Mouse (Mus musculus) CH12.LX (cell line): ENCODE results near the gene Phlda1. TPM values are rescaled to one million over a fixed set of nuclear protein-coding genes. Genes with fewer than 3 reads are reported as not detected.

Experiments used
- DNase-seq: peaks from one replicate; pipeline ENCODE4 v3.0.0-alpha.2; 2013; ENCODE audit errors: extremely low read depth
- H3K27ac ChIP-seq: 2 replicates; pipeline ENCODE4 v1.5.1; 2012; ENCODE audit warnings: low read depth, mild to moderate bottlenecking, control low read depth, moderate library complexity; ENCODE audit not compliant: insufficient read depth
- H3K27me3 ChIP-seq: replicated peaks from 2 replicates; pipeline ENCODE3; 2012; ENCODE audit warnings: inconsistent platforms
- H3K36me3 ChIP-seq, 2 experiments: replicated peaks in 1 of 2; 2 replicates each; pipeline versions ENCODE3 to v1.6.1; 2012; ENCODE audit warnings: inconsistent platforms in 1 of 2, low read length in 1 of 2, mild to moderate bottlenecking in 1 of 2, mixed read lengths in 1 of 2, moderate library complexity in 1 of 2; ENCODE audit not compliant: control insufficient read depth in 1 of 2, insufficient read depth in 1 of 2
- H3K4me1 ChIP-seq, 2 experiments: 2 replicates each; pipeline ENCODE4 v1.6.1; 2012; ENCODE audit warnings: inconsistent platforms in 1 of 2, moderate library complexity in 1 of 2; ENCODE audit not compliant: insufficient read depth in 2 of 2, control insufficient read depth in 1 of 2
- H3K4me2 ChIP-seq: 2 replicates; pipeline ENCODE4 v1.6.1; 2012; ENCODE audit warnings: low read depth, mild to moderate bottlenecking, control low read depth; ENCODE audit not compliant: poor library complexity, insufficient read depth, severe bottlenecking
- H3K4me3 ChIP-seq, 3 experiments: fragments of 150-350 bp in 1 of 3; sonication (generic) in 1 of 3; replicated peaks in 1 of 3; 2 replicates each; pipeline versions ENCODE3 to v1.5.1; 2011 to 2012; ENCODE audit warnings: low read depth in 2 of 3, low read length in 2 of 3, mild to moderate bottlenecking in 2 of 3, moderate library complexity in 2 of 3, control low read depth in 1 of 3, improper control_type of control experiment in 1 of 3, inconsistent platforms in 1 of 3, mixed read lengths in 1 of 3; ENCODE audit not compliant: poor library complexity in 1 of 3
- H3K79me2 ChIP-seq: replicated peaks from 2 replicates; pipeline ENCODE4 v1.6.1; 2012; ENCODE audit warnings: mild to moderate bottlenecking, moderate library complexity; ENCODE audit not compliant: control insufficient read depth, poor library complexity, insufficient read depth, severe bottlenecking; ENCODE audit errors: extremely low read depth
- H3K9ac ChIP-seq: 2 replicates; pipeline ENCODE4 v1.6.1; 2012; ENCODE audit warnings: low read depth, mild to moderate bottlenecking, control low read depth, moderate library complexity; ENCODE audit not compliant: insufficient read depth
- H3K9me3 ChIP-seq: replicated peaks from 2 replicates; pipeline ENCODE3; 2012; ENCODE audit warnings: low read length, inconsistent platforms, mixed read lengths
- BHLHE40 ChIP-seq: IDR thresholded peaks from 2 replicates; pipeline ENCODE4 v1.6.1; 2011; ENCODE audit warnings: mild to moderate bottlenecking, low read depth, low read length, improper control_type of control experiment
- CHD2 ChIP-seq: IDR thresholded peaks from 2 replicates; pipeline ENCODE4 v1.6.1; 2011; ENCODE audit warnings: low read length, improper control_type of control experiment
- CTCF ChIP-seq, 2 experiments: IDR thresholded peaks in 1 of 2; conservative IDR thresholded peaks in 1 of 2; 2 replicates each; pipeline ENCODE4 v1.5.1; 2011 to 2012; ENCODE audit warnings: low read depth in 2 of 2, low read length in 2 of 2, improper control_type of control experiment in 1 of 2, inconsistent platforms in 1 of 2, mild to moderate bottlenecking in 1 of 2, moderate library complexity in 1 of 2
- E2F4 ChIP-seq: IDR thresholded peaks from 2 replicates; pipeline ENCODE4 v1.6.1; 2011; ENCODE audit warnings: low read depth, low read length, improper control_type of control experiment; ENCODE audit not compliant: insufficient replicate concordance
- ELF1 ChIP-seq: IDR thresholded peaks from 2 replicates; pipeline ENCODE4 v1.6.1; 2014; ENCODE audit warnings: low read depth, mild to moderate bottlenecking, inconsistent platforms, low read length, improper control_type of control experiment
- EP300 ChIP-seq: IDR thresholded peaks from 2 replicates; pipeline ENCODE4 v1.6.1; 2011; ENCODE audit warnings: low read length, improper control_type of control experiment
- GABPA ChIP-seq: IDR thresholded peaks from 2 replicates; pipeline ENCODE4 v1.6.1; 2012; ENCODE audit warnings: low read depth, low read length, improper control_type of control experiment, inconsistent platforms; ENCODE audit not compliant: insufficient replicate concordance
- IRF4 ChIP-seq: IDR thresholded peaks from 2 replicates; pipeline ENCODE4 v1.6.1; 2014; ENCODE audit warnings: low read depth, mild to moderate bottlenecking, inconsistent platforms, low read length, improper control_type of control experiment
- JUN ChIP-seq: IDR thresholded peaks from 2 replicates; pipeline ENCODE4 v1.6.1; 2011; ENCODE audit warnings: low read depth, mild to moderate bottlenecking, low read length, improper control_type of control experiment, moderate library complexity; ENCODE audit not compliant: insufficient read depth
- JUND ChIP-seq: conservative IDR thresholded peaks from 2 replicates; pipeline ENCODE4 v1.6.1; 2011; ENCODE audit warnings: low read depth, low read length, improper control_type of control experiment
- KAT2A ChIP-seq: IDR thresholded peaks from 2 replicates; pipeline ENCODE4 v1.6.1; 2012; ENCODE audit warnings: low read length, improper control_type of control experiment, inconsistent platforms; ENCODE audit not compliant: insufficient replicate concordance
- MAFK ChIP-seq: IDR thresholded peaks from 2 replicates; pipeline ENCODE4 v1.6.1; 2011; ENCODE audit warnings: low read length, improper control_type of control experiment; ENCODE audit not compliant: insufficient replicate concordance
- MAX ChIP-seq: IDR thresholded peaks from 2 replicates; pipeline ENCODE4 v1.6.1; 2011; ENCODE audit warnings: low read length, improper control_type of control experiment
- MAZ ChIP-seq: IDR thresholded peaks from 2 replicates; pipeline ENCODE4 v1.6.1; 2012; ENCODE audit warnings: low read depth, mild to moderate bottlenecking, inconsistent platforms, low read length, improper control_type of control experiment, moderate library complexity
- MXI1 ChIP-seq: IDR thresholded peaks from 2 replicates; pipeline ENCODE4 v1.6.1; 2011; ENCODE audit warnings: mild to moderate bottlenecking, low read depth, low read length, improper control_type of control experiment
- MYC ChIP-seq: IDR thresholded peaks from 2 replicates; pipeline ENCODE4 v1.6.1; 2011; ENCODE audit warnings: low read depth, mild to moderate bottlenecking, improper control_type of control experiment, low read length
- NRF1 ChIP-seq: IDR thresholded peaks from 2 replicates; pipeline ENCODE4 v1.6.1; 2014; ENCODE audit warnings: low read depth, mild to moderate bottlenecking, inconsistent platforms, low read length, improper control_type of control experiment, moderate library complexity
- PAX5 ChIP-seq: IDR thresholded peaks from 2 replicates; pipeline ENCODE4 v1.6.1; 2012; ENCODE audit warnings: low read length, inconsistent platforms, mixed read lengths
- POLR2A ChIP-seq: IDR thresholded peaks from 2 replicates; pipeline ENCODE4 v1.6.1; 2011; ENCODE audit warnings: low read depth, mild to moderate bottlenecking, improper control_type of control experiment, low read length
- POLR2AphosphoS2 ChIP-seq: IDR thresholded peaks from 2 replicates; pipeline ENCODE4 v1.6.1; 2011; ENCODE audit warnings: low read depth, low read length, improper control_type of control experiment
- RAD21 ChIP-seq: IDR thresholded peaks from 2 replicates; pipeline ENCODE4 v1.6.1; 2011; ENCODE audit warnings: low read depth, mild to moderate bottlenecking, low read length, improper control_type of control experiment, moderate library complexity
- RCOR1 ChIP-seq: conservative IDR thresholded peaks from 2 replicates; pipeline ENCODE4 v1.6.1; 2012; ENCODE audit warnings: low read depth, mild to moderate bottlenecking, inconsistent platforms, low read length, improper control_type of control experiment
- SIN3A ChIP-seq: IDR thresholded peaks from 2 replicates; pipeline ENCODE4 v1.6.1; 2012; ENCODE audit warnings: low read length, improper control_type of control experiment, inconsistent platforms
- SMC3 ChIP-seq: IDR thresholded peaks from 2 replicates; pipeline ENCODE4 v1.6.1; 2011; ENCODE audit warnings: low read depth, low read length, improper control_type of control experiment
- TBP ChIP-seq: conservative IDR thresholded peaks from 2 replicates; pipeline ENCODE4 v1.6.1; 2011; ENCODE audit warnings: low read depth, low read length, improper control_type of control experiment
- TCF12 ChIP-seq: IDR thresholded peaks from 2 replicates; pipeline ENCODE4 v1.6.1; 2014; ENCODE audit warnings: low read depth, mild to moderate bottlenecking, inconsistent platforms, low read length, improper control_type of control experiment
- UBTF ChIP-seq: IDR thresholded peaks from 2 replicates; pipeline ENCODE4 v1.6.1; 2012; ENCODE audit warnings: low read depth, mild to moderate bottlenecking, inconsistent platforms, low read length, improper control_type of control experiment, moderate library complexity
- USF2 ChIP-seq: conservative IDR thresholded peaks from 2 replicates; pipeline ENCODE4 v1.6.1; 2011; ENCODE audit warnings: low read depth, low read length, improper control_type of control experiment
- ZKSCAN1 ChIP-seq: IDR thresholded peaks from 2 replicates; pipeline ENCODE4 v1.6.1; 2012; ENCODE audit warnings: low read depth, inconsistent platforms, low read length, improper control_type of control experiment, borderline replicate concordance
- ZMIZ1 ChIP-seq: IDR thresholded peaks from 2 replicates; pipeline ENCODE4 v1.6.1; 2012; ENCODE audit warnings: low read depth, mild to moderate bottlenecking, inconsistent platforms, low read length, improper control_type of control experiment
- ZNF384 ChIP-seq: IDR thresholded peaks from 2 replicates; pipeline ENCODE4 v1.6.1; 2012; ENCODE audit warnings: low read depth, low read length, improper control_type of control experiment, inconsistent platforms
- dilution Hi-C: fragments of 300-500 bp; cut with MboI; formaldehyde crosslinking; loops from 2 replicates; pipeline ENCODE4 v1.14.3; 2020; ENCODE audit warnings: low sequenced_read_pairs; ENCODE audit not compliant: extremely low pct_unique_long_range_greater_than_20kb, extremely low pct_ligation_motif_present
- in situ Hi-C: fragments of 300-500 bp; cut with MboI; formaldehyde crosslinking; loops from 3 replicates; pipeline ENCODE4 v1.14.3; 2019; ENCODE audit warnings: low sequenced_read_pairs, low pct_ligation_motif_present, low pct_unique_long_range_greater_than_20kb, mixed read lengths
- polyA plus RNA-seq: library from polyadenylated mRNA; unstranded; fragments of >175 nt; gene quantifications from 2 replicates; pipeline ENCODE4 v1.2.1, GENCODE M21; 2012; ENCODE audit warnings: low read depth; ENCODE audit not compliant: insufficient read length
- total RNA-seq, 2 experiments: library from RNA; depleted of rRNA; stranded (reverse); fragments of 300-350 nt in 1 of 2; fragments of >200 nt in 1 of 2; gene quantifications; 2 replicates each; pipeline ENCODE4 v1.2.3; 2012 to 2014

Phlda1 gene
- total and polyA plus RNA-seq, 3 experiments, result 1.9 to 11.6 (median 2.1) TPM

GRCm38 (mm10) chr10:111499892-111500291 lies 6.2 kb upstream of the Phlda1 start:
- dilution Hi-C loops, result no loop called here
- no peaks in the 10 kb centered on the region for H3K79me2 ChIP-seq
- peaks cover 3 to 28% of the 10 kb centered on the region in 2 experiments; a peak in 2 of 4 replicates for H3K4me1 ChIP-seq
- H3K9me3 ChIP-seq, result no peaks in the 10 kb centered on the region
- H3K27me3 ChIP-seq, result no peaks in the 10 kb centered on the region
- H3K9ac ChIP-seq, result no peak overlapping the region
- H3K4me3 ChIP-seq, result no peak overlapping the region
- no peak overlapping the region for H3K4me2 ChIP-seq
- H3K36me3 ChIP-seq, result peaks cover 15 to 36% of the 10 kb centered on the region in 2 experiments
- no peak for DNase-seq
- in situ Hi-C loops, result loop anchor here (10.0 to 25.0 kb wide), 3 partner anchors 137 to 425 kb away; no protein-coding TSS in a partner anchor
- H3K27ac ChIP-seq, result no peak overlapping the region
- TF ChIP-seq POLR2A, result peak; percentile 25; the same call in 1 of the 2 replicates
- TF ChIP-seq NRF1, result no peak

GRCm38 (mm10) chr10:111503071-111503470 lies 3.0 kb upstream of the Phlda1 start:
- peak; percentile 86 for DNase-seq
- dilution Hi-C loops, result no loop called here

More at GRCm38 (mm10) chr10:111503071-111503470, 3.0 kb upstream of the Phlda1 start:
- peaks cover 13% of the 10 kb centered on the region for H3K79me2 ChIP-seq
- H3K4me3 ChIP-seq, result no peak overlapping the region
- no peak overlapping the region for H3K27ac ChIP-seq
- no peaks in the 10 kb centered on the region for H3K9me3 ChIP-seq
- H3K9ac ChIP-seq, result no peak overlapping the region
- H3K4me2 ChIP-seq, result no peak overlapping the region
- TF ChIP-seq EP300 (no peak), RCOR1 (no peak), IRF4 (no peak), JUN (no peak), KAT2A (no peak), BHLHE40 (no peak), RAD21 (peak; percentile 98), CHD2 (no peak), TBP (no peak), ZMIZ1 (no peak), CTCF (conservative IDR thresholded peaks at IDR 0.05 in 1 of 2, IDR thresholded peaks at IDR 0.05 in 1 of 2; ENCODE audit: low read depth in 2 of 2, low read length in 2 of 2) (peak; percentile 84 to 92), PAX5 (no peak), MYC (0 out of 2 replicates have a peak, but pooled peaks have one; percentile 37), ZNF384 (peak; percentile 41; the same call in 1 of the 2 replicates), MXI1 (no peak), MAZ (no peak), ZKSCAN1 (no peak), MAFK (no peak), TCF12 (no peak), JUND (no peak), GABPA (no peak), UBTF (no peak), NRF1 (no peak), MAX (no peak), POLR2AphosphoS2 (no peak), POLR2A (no peak), SIN3A (no peak), USF2 (no peak), ELF1 (no peak), SMC3 (peak; percentile 91), E2F4 (no peak)
- H3K36me3 ChIP-seq, result peaks cover 0 to 9% of the 10 kb centered on the region in 2 experiments
- in situ Hi-C loops, result loop anchor here (10.0 to 25.0 kb wide), 3 partner anchors 134 to 422 kb away; no protein-coding TSS in a partner anchor
- H3K4me1 ChIP-seq, result peaks cover 7 to 36% of the 10 kb centered on the region in 2 experiments; a peak in 2 of 4 replicates
- no peaks in the 10 kb centered on the region for H3K27me3 ChIP-seq
